Mouse (Mus musculus): Measurements from ENCODE around the gene Clstn2.

GRCm38 (mm10) chr9:97953746-97954359 lies 79.1 kb downstream of the Clstn2 start:
- TF ChIP-seq CTCF (IDR thresholded peaks at IDR 0.05; ENCODE audit: low read depth, low read length) (no peak), GATA1 (IDR thresholded peaks at IDR 0.05; ENCODE audit: borderline replicate concordance, low read length) (no peak), TAL1 (conservative IDR thresholded peaks at IDR 0.05; ENCODE audit: low read depth, low read length) (no peak), GATA2 (IDR thresholded peaks at IDR 0.05; ENCODE audit: borderline replicate concordance, low read depth, low read length) (no peak)
